Mouse (Mus musculus) layer of hippocampus, adult 11-12 months (tissue): ENCODE data around the gene Gata3.

Experiments used
- DNase-seq: peaks from one replicate; pipeline ENCODE4 v3.0.0; 2022; ENCODE audit warnings: low spot score

Gene Gata3

DNA sequence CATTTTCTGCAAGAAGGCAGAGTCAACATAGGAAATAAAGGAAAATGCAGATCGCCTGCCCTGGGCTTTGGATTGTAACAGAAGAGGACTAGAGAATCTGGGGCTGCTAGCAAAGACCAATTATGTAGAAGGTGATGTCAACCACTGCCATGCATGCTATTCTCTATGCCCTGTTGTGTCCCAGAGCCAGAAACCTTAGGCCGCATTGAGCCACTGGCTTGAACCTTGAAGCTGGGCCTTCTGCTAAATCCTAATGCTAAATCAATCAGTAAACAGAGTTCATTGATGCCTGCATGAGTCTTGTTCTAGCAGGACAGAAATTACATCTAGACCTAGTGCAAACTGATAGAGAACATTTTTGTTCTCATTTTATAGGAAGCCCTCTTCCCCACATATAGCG, 3.8 kb downstream of the Gata3 start:
- no peak for DNase-seq

DNA sequence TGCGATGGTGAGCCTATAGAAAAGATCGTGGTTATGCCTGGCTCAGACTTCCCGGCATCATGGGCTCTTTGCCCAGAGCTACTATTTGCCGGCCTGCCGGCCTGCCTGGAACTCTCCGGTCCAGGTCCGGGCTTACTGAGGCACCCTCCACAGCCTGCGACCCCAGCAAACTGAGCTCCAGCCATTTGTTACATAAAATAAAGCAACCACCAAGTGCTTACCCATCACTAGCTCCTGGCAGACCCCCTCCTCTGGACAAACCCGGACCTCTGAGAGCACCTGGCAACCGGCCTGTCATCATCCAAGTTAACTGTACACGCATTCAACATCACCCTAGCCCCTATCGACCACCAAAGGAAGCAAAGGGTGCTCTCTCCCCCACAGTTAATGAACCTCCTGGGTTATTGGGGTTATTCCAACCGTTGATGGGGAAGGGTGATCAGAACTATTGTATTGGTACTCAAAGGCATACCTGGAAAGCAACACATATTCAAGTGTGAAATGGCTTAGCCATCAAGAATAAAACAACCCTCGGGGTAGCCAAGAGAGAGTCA, 4.5 kb downstream of the Gata3 start:
- no peak for DNase-seq

DNA sequence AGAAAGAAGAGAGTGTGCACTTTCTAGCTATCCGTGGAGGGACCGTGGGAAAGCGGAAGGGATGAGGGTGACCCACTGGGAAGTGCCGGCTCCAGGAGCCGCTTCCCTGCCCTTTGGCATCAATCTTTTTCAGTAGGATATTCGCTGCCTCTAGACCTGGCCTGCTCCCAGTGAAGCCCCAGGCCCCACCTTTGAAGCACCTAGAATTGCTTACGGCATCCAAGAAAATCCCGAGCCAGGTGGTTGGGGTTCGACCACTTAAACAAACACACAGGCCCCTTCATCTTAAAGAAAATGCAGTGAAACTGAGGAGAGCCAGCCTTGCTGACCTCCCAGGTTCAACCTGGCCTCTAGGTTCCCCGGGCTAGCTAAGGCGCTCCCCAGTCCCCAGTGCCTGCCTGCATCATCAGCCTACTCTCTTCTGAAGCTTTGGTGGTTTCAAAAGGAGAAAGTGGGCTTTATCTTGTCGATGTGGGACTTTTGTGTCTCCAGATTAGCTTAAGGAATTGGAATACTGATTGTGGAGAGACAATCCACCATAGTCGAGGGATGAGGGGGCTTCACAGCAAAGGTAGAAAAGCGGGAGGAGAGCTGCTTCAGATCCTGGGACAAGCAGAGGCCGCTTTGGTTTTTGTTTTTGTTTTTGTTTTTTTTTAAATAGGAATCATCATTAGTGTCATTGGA, 5.2 kb downstream of the Gata3 start:
- DNase-seq: no peak

DNA sequence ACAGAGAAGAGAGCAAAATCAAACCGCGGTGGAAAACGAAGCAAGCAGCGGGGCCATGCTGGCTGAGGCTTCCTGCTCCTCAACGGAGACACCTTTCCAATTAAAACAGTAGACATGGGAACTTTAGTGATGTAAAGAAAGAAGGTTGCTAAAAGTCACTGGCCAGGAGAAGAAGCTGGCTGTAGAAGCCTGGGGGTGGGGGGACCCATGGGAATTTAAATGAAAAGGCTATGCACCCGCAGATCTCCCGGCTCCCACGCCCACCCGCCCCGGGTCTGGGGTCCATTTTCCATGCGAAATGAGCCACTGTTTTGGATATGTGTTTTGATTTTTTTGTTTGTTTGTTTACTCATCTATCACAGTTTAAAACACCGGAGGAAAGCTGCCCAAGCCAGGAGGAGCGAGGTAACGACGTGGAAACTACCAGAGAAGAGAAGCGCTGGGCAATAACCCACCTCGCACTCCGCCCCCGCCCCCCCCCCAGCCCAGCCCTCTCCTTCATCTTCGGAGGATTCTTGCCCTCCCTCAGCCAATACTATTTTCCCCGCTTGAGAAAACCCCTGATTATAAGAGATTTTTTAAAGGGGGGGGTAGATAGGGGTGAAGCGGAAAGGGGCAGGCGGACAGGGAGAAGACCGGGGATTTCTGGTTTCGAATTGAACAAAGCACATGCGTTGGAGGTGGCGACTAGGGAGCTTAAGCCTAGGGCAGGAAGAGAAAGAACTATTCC, 5.9 kb downstream of the Gata3 start:
- no peak for DNase-seq

DNA sequence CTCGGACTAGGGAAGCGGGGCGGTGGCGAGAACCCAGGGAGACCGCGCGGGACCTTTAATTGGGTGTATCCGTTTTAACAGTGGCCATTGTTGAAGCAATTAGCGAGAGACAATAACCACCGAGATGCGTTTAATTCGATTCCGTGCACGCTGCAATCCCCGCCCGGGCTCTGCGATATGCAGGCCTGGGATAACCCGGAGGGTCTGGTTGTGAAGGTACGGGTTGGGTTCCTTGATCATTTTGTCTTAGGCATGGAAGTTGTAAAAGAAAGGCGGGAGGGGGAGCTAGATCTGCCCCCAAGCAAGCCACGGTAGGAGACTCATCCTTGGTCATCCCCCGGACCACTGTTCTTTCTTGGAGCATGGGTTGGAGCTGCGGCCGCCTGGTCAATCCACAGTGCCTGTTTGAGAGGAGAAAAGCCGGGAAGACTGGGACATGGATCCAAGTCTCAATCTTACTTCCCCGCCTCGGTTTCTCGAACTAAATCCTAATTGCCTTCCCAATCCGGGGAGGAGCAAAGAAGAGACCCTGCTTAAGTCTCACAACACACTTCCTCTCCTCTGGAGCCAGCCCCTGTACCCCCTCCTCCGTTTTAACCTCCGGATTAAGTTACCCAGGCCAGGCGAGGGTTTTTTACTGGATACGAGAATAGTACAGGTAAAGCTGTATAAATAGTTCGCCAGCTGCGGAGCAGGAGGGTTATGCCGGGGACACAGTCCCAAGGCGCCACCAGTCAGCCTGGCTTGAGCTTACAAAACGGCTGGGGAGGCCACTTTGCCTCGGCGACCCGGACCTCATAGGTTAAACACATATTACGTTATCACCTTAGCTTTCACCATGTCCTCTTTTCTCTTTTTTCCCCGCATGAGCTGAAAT, 6.7 kb downstream of the Gata3 start:
- no peak for DNase-seq

DNA sequence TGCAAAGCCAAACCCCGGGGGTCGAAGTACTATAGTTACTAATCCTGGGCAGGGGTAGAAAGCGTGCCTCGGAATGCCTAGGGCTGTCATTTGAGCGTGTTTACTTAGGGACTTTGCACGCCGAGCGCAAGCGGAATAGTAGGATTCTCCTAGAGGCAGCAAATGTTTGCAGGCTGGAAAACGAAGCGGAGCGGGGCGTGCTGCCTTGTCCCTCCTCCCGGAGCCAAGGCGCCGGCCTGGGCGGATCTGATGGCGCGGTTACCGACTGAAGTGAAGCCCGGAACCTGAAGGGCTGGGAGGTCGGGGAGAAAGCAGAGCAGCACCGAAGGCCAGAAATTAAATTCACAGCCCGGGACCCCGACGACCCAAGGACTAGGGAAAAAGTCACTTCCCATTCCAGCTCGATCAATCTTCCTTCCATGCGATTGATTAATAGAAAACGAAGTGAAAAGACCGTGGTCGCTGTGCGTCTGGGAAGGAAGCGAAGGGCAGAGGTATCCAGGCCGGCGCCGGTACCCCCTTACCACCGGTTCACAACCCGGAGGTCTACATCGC, 7.4 kb downstream of the Gata3 start:
- DNase-seq: no peak

DNA sequence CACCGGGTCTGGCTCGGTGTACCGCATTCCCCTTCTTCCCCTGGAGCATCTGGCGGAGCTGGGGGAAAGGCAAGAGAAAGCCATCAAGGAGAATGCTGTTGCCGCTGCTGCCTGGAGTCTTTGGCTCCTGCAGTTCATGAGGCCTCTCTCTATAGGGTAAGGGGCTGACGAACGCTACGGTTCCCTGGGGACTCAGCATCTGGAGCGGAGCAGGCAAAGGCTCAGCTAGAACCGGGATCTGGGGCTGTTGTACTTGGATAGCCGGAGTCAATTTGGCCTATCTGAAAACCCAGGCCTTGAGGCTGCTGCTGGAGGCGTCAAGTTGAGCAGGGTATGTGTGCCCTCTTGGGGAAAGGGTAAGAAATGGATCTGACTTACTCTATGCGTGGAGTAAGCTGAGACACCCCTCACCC, 8.2 kb downstream of the Gata3 start:
- no peak for DNase-seq

DNA sequence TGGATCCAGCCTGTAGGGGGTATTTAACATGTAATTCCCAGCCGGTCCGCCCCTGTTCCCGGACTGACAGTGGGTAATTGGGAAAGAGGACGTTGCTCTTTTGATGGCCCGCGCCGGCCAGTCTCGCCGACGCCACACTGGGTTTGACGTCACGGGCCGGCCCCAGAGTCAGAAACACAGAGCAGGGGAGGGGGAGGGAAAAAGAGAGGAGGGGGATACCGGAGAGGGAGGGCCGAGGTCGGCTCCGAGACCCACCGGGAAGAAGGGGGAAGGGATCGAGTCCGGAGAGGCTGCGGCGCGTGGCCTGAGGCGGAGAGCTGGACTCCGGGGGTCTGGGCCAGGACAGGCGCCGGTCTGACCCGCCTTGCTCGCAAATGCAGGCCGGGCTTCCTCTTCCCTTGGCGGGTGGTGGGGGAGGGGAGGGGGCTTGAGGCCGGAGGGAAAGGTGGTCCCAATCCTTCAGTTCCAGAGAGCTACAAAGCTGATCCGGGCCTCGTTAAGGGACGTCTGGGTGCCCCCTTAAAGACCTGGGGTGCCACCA, 8.7 kb downstream of the Gata3 start, which contains the start of gene 4930412O13Rik:
Gene 4930412O13Rik (plus strand): TSS at position 202 of the 541 bp plus-strand sequence.
- DNase-seq: no peak

DNA sequence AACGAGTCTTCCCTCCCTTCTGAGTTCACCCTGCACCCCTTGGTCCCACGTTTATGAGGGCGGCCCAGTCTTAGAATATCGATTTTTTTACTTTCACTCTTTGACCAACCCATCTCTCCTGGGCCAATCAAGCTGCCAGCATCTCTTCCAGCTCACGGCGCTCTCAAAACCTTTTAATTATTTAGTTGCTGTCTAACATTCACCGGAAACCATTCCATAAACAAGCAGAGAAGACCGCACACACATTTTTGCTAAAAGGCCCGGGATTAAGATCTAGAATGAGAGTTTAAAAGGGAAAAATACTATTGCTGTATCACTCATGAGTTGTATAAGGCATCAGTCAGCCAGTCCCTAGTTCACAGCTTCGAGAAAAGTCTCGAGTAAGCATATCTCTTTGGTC, 9.6 kb downstream of the Gata3 start:
- DNase-seq: no peak

DNA sequence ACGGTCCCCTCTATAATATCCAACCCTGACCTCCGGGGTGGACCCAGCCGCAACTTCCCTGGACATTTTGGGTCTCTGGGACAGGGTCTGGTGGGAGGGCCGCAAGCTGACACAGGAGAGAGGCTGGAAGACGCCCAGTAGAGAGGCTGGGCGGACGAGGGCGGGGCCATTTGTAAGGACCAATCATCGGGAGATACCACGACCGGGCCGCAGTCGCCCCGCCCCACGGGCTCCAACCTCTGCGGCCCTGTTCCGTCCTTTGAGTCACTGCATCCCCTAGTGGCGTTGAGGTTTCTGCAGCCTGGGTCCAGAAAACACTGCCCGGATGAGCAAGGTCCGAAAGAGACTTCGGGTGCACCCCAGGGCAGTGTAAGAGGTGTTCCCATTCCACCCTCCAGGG, 10.3 kb downstream of the Gata3 start:
- peak; percentile 41 for DNase-seq

DNA sequence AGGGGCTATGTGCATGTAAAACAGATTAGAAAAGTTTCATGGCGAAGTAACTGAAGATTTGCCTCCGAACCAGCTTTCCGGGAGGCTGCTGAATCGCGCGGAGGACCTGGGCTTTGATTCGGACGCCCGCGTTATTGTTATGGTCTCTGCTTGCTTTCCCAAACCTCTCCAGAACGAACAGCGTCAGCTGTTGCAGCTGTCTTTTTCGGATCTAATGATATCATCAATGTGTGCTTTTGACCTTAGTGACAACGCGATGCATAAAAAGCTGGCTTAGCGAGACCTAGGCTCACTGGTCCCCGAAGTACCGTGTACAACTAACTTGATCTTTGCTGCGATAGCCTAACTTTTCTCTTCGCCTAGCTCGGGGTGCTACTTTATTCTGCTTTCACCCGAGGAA, 10.7 kb downstream of the Gata3 start:
- DNase-seq: no peak

DNA sequence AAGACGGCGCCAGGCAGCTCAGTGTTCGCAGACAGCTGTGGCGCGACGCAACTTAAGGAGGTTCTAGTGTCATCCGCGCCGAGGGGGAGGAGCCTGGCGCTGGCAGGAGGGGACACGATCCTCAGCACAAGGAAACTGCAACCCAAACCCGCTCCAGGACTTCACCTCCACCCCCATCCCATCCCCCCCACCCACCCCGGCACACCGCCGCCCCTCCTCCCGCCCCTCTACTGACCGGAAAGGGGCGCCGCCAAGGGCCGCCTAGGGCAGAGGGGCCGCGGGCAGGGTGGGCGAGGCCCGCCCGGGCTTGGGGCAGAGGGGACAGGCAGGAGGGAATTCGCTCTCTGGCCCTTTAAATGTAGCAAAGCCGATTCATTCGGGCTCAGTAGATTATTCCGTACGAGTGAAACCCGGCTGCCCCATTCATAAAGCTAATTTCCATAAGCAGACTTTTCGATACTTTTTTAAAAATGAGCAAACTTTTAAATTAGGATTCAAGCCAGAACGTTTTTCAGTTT, 11.2 kb downstream of the Gata3 start:
- DNase-seq: no peak

DNA sequence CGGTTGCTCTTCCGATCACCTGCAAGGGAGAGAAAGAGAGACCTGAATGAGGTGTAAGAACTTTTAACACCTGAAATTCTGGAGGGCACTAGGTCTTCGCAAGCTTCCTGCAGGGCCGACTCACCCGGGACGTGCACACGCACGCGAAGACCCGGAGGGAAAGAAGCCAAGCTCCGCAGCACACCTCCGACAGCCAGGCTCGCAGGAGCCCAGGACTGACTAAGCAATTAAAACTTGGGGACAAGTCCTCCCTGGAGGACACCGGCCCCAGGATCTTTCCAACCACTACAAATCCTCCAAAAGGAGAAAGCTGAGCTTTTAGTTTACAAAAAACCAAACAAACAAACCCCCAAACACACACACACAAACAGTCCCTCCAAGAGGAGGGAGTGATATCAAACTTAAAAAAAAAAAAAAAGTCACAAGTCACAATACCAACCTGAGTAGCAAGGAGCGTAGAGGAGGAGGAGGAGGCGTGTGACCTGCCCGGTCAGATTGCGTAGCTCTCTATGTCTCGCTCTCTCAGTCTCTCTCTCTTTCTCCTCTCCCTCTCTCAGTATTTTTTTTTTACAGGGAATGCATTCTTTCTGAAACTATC, 11.8 kb downstream of the Gata3 start:
- DNase-seq: no peak

DNA sequence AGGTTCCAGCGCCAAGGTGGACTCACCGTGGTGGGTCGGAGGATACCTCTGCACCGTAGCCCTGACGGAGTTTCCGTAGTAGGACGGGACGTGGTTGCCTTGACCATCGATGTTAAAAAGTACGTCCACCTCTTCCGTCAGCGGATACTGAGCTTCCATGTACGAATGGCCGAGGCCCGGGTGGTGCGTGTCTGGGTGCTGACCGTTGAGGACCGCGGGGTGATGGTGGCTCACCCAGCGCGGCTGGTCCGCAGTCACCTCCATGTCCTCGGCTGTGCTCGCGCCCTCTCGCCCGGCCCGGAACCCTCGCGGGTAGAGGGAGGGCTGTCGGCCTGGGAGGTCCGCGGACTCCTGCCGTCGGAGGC, 12.5 kb downstream of the Gata3 start:
- DNase-seq: no peak

DNA sequence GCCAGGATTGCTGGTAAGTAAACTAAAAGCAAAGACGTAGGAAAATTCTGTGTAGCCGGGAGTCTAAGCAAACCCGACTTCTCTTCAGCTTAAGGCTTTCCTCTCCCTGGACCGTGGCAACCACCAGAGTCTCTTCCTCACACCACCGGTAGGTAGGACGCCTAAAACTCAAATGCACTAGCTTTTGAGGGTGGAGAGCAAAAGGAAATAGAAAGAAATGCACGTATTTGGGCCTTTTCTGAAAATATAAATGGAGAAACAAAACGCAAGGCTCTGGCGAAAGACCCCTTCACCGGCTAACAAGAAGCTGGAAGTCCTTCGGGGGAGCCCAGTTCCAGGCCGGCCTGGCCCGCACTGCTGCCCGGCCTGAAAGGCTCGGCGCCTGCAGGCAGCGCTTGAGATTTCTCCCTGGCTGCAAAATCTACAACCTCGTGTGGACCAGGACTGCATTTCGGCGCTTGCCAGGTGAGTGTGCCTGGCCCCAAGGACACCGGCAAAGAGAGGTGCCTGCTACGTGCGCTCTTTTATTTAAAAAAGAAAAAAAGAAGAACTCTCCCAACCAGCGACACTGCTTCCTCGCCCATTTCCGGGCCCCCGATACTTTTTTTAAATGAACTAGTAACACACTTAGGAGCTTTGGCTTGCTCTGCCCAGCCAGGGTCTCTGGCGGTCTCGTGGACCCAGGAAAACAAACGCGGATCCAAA, 13.1 kb downstream of the Gata3 start:
- no peak for DNase-seq

DNA sequence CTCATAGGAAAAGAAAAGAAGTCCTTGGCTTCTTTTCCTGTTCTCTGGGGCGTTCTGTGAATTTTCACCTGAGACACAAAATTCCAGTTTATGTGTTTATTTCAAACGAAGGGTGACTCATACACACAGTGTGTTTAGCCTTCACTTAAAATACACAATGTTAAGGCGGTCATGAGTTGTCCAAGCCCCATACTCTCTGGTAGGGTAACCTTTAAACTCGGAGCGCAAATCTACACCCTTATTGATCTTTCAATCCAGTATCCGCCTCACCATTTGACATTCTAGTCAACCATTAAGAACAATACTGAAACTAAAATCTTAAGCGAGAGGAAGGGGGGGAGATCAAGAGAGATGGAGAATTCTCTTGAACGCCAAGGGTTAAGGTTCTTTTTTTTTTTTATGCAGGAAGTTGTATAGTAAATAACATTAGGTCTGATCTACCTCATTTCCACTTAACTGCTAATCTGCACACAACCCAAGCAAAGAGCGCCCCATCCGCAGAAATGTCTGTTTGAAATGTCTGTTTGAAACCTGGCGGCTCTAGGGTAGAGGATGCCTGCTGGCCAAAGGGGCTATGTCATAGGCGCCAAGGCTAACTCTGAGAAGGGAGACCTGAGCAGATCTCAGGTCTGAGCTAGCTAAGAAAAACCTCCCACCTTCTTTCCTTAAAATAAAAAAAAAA, 14.0 kb downstream of the Gata3 start:
- no peak for DNase-seq

DNA sequence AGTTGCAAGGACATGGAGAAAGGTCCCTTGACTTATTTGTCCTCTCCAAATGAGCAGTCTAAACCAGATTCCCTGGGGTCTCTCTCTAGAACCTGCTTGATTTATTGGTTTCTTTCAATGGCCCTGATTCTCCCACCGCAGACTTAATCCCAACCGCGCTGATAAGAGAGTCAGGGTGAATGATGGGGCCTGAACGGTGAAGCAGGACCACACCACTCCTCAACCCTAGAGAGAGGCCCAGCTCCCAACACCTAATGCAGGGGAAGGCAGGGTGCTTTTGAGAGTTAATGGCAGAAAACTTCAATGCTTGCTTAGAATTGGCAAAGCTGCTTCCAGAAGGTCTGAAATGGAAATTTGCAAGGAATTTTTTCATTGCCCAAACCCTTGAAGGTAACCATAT, 14.6 kb downstream of the Gata3 start:
- no peak for DNase-seq

DNA sequence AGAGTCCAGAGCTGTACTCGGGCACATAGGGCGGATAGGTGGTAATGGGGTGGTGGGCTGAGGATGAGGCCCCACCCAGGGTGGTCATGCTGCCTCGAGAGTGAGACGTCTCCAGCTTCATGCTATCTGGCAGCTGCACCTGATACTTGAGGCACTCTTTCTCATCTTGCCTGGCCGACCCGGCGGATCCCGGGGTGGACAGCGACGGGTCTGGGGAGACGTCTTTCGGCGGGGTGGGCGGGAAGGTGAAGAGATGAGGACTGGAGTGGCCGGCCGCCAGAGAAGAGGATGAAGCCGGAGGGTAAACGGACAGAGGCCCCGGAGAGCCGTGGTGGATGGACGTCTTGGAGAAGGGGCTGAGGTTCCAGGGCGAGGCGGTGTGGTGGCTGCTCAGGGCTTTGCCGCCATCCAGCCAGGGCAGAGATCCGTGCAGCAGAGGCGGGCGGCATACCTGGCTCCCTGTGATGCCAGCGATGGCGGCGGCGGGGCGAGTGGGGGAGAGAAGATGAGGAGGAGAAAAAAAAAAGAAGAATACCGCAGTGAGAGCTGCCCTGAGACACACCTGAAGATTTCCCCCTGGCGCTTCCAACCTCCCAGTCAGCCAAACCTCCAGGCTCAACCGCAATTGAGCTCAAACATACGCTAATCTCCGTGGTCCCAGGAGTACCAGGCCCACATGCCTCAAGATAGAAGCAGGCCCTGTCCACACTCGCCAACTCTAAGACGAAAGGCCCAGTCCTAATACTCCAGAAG, 15.2 kb downstream of the Gata3 start:
- DNase-seq: no peak

DNA sequence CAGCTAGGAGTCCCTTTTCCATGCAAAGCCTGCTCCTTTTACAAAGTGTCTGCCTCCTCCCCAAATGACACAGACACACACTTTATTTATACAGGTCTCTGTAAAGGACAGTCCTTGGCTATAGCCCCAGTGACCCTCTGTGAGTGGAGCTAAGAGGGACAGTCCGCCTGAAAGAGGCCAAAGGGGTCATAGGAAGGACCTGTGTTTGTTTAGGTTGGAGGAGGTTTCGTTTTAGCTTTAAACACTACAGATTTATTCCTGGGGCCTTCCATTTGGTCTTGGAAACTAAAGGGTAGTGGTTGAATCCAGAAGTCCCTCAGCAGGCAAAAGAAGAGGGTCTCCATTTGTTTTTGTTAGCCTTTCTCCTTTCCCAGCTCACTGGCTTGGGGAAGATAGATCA, 16.1 kb downstream of the Gata3 start:
- DNase-seq: no peak
